Mouse (Mus musculus) activated CD4-positive, CD25-positive, alpha-beta regulatory T cell, adult 4 months (primary cell): ENCODE data around the gene Atp12a. TPM values are rescaled to one million over a fixed set of nuclear protein-coding genes. Genes with fewer than 3 reads are reported as not detected.

ENCODE experiments used
- ATAC-seq: one replicate; pipeline ENCODE4 v1.8.0; 2017
- polyA plus RNA-seq, 2 experiments: library from polyadenylated mRNA; unstranded; fragments of 100-300 nt; shearing (Covaris generic); gene quantifications; one replicate each; pipeline ENCODE4 v1.2.1; 2017

Atp12a gene
- polyA plus RNA-seq: not detected

GRCm38 (mm10) chr14:56364711-56365237 lies at the start of gene Atp12a:
Gene Atp12a (plus strand): TSS chr14:56365068.
- no peak for ATAC-seq

- no peak for ATAC-seq
Observed at GRCm38 (mm10) chr14:56315519-56315918, 49.3 kb upstream of the Atp12a start.

GRCm38 (mm10) chr14:56316333-56316732 lies 48.5 kb upstream of the Atp12a start:
- no peak for ATAC-seq

GRCm38 (mm10) chr14:56322982-56323381 lies 41.9 kb upstream of the Atp12a start:
- ATAC-seq: no peak

GRCm38 (mm10) chr14:56325038-56325437 lies 39.8 kb upstream of the Atp12a start:
- no peak for ATAC-seq

- ATAC-seq: no peak
Observed at GRCm38 (mm10) chr14:56333700-56334099, 31.2 kb upstream of the Atp12a start.

GRCm38 (mm10) chr14:56334437-56334836 lies 30.4 kb upstream of the Atp12a start:
- ATAC-seq: no peak

GRCm38 (mm10) chr14:56336032-56336431 lies 28.8 kb upstream of the Atp12a start:
- no peak for ATAC-seq

- no peak for ATAC-seq
Observed at GRCm38 (mm10) chr14:56337075-56337474, 27.8 kb upstream of the Atp12a start.

- ATAC-seq: no peak
Observed at GRCm38 (mm10) chr14:56337696-56338095, 27.2 kb upstream of the Atp12a start.

- ATAC-seq: no peak
Observed at GRCm38 (mm10) chr14:56338882-56339442, 25.9 kb upstream of the Atp12a start.

- ATAC-seq: no peak
Observed at GRCm38 (mm10) chr14:56348704-56349103, 16.2 kb upstream of the Atp12a start.

- no peak for ATAC-seq
Observed at GRCm38 (mm10) chr14:56349541-56349940, 15.3 kb upstream of the Atp12a start.

GRCm38 (mm10) chr14:56351959-56352660 lies 12.8 kb upstream of the Atp12a start:
- ATAC-seq: no peak

- no peak for ATAC-seq
Observed at GRCm38 (mm10) chr14:56354803-56355202, 10.1 kb upstream of the Atp12a start.

GRCm38 (mm10) chr14:56355396-56355795 lies 9.5 kb upstream of the Atp12a start:
- ATAC-seq: no peak

- no peak for ATAC-seq
Observed at GRCm38 (mm10) chr14:56356196-56356595, 8.7 kb upstream of the Atp12a start.

- ATAC-seq: no peak
Observed at GRCm38 (mm10) chr14:56358422-56358821, 6.4 kb upstream of the Atp12a start.

- no peak for ATAC-seq
Observed at GRCm38 (mm10) chr14:56359131-56359530, 5.7 kb upstream of the Atp12a start.

GRCm38 (mm10) chr14:56365292-56365691 lies 424 bp downstream of the Atp12a start:
- ATAC-seq: no peak

GRCm38 (mm10) chr14:56366712-56367111 lies 1.8 kb downstream of the Atp12a start:
- ATAC-seq: no peak

- no peak for ATAC-seq
Observed at GRCm38 (mm10) chr14:56368834-56369233, 4.0 kb downstream of the Atp12a start.

GRCm38 (mm10) chr14:56375731-56376130 lies 10.9 kb downstream of the Atp12a start:
- peak; percentile 40 for ATAC-seq

GRCm38 (mm10) chr14:56377745-56378144 lies 12.9 kb downstream of the Atp12a start:
- no peak for ATAC-seq
